Mouse (Mus musculus): ENCODE measurements around the gene Ccnc.
"Not testable (repeated sequence)": the region's sequence is repeated elsewhere in the genome, so short reads cannot be mapped to it uniquely, and the experiment has no call there.

Ccnc gene

GRCm38 (mm10) chr4:21726912-21727614 is 438 bp upstream of the Ccnc start:
- peak; percentile 70 for DNase-seq (ENCODE audit: low read depth, low spot score)

DNA sequence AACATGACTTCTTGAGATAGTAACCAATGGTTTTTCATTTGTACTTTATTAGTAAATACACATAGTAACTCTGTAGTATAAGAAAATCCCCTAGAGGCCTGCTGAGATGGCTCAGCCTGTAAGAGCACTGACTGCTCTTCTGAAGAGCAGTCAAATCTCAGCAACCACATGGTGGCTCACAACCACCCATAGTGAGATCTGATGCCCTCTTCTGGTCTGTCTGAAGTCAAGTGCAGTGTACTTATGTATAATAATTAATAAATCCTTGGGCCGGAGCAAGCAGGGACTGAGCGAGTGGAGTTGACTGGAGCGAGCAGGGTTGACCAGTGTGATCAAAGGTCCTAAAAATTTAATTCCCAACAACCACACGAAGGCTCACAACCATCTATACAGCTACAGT is 11.7 kb downstream of the Ccnc start:
- no peak for DNase-seq (ENCODE audit: low read depth, low spot score)

DNA sequence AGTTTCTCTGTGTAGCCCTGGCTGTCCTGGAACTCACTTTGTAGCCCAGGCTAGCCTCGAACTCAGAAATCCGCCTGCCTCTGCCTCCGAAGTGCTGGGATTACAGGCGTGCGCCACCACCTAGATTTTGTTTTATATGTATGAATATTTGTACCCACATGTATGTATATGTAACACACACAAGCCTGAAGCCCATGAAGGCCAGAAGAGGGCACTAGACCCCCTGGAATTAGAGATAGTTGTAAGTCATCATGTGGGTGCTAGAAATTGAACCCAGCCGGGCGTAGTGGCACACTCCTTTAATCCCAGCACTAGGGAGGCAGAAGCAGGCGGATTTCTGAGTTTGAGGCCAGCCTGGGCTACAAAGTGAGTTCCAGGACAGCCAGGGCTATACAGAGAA is 16.6 kb downstream of the Ccnc start:
- not testable (repeated sequence) for DNase-seq (ENCODE audit: low read depth, low spot score)

GRCm38 (mm10) chr4:21745723-21746122 is 18.2 kb downstream of the Ccnc start:
- DNase-seq (ENCODE audit: low read depth, low spot score), result no peak

DNA sequence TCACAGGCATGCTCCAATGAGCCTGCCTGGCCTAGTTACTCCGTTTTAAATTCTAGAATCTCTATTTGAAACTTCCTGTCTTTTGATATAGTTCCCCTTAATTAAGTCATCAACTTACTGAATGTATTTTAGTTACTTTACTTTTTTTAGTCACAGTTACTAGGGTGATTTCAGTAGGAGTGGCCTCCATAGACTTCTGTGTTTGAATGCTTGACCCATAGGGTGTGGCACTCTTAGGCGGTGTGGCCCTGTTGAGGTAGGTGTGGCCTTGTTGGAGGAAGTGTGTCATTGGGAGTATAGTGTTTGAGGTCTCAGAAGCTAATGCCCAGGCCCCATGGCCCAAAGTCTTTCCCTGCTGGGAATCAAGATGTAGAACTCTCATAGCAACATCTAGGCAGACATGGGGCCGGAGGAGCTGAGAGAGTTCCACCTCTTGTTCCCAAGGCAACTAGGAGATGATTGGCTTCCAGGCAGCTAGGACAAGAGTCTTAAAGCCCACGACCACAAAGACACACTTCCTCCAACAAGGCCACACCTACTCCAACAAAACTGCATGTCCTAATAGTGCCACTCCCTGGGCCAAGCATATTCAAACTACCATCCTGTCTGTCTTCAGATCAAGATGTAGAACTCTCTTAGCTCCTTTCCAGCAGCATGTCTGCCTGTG is 27.8 kb downstream of the Ccnc start:
- DNase-seq (ENCODE audit: low read depth, low spot score), result no peak

- DNase-seq (ENCODE audit: low read depth, low spot score), result no peak
Observed at GRCm38 (mm10) chr4:21758860-21759259, 31.4 kb downstream of the Ccnc start.

DNA sequence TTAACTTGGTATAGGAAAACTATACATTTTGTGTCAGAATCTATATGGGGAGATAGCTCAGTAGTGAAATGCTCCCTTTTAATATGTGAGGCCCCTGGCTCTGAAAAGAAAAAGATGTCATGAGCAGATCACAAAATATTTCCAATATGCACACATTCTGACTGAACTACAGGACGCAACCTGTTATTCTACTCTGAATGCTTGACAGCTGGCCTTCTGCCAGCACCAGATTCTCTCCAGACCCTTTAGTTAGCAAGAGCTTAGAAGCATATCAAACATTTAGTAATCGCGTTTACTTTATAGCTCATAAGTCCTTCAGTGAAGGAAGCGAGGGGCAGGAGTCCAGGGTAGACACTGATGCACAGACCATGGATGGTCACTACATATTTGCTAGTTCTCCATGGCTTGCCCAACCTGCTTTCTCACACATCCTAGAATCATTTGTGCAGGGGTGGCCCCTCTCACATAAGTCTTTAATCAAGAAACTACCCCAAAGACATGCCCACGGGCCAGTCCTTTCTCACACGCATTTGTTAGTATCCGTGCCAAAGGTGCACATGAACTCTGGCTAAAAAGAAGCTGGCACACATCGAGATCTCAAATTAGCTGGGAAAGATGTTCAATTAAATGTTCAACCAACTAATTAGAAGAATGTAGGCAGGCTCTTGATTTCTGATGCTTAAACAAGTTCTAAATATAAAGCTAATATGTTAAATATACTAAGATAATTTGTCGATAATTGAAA is 34.1 kb downstream of the Ccnc start:
- no peak for DNase-seq (ENCODE audit: low read depth, low spot score)

GRCm38 (mm10) chr4:21763827-21764226 is 36.3 kb downstream of the Ccnc start:
- DNase-seq (ENCODE audit: low read depth, low spot score), result no peak

- no peak for DNase-seq (ENCODE audit: low read depth, low spot score)
Observed at GRCm38 (mm10) chr4:21766171-21766862, 38.8 kb downstream of the Ccnc start.

- peak; percentile 58 for DNase-seq (ENCODE audit: low read depth, low spot score)
Observed at GRCm38 (mm10) chr4:21766863-21767304, 39.4 kb downstream of the Ccnc start, which contains the start of the genes Usp45 and Tstd3. Usp45 (plus strand) TSS chr4:21767156. Tstd3 (minus strand) TSS chr4:21767212.

DNA sequence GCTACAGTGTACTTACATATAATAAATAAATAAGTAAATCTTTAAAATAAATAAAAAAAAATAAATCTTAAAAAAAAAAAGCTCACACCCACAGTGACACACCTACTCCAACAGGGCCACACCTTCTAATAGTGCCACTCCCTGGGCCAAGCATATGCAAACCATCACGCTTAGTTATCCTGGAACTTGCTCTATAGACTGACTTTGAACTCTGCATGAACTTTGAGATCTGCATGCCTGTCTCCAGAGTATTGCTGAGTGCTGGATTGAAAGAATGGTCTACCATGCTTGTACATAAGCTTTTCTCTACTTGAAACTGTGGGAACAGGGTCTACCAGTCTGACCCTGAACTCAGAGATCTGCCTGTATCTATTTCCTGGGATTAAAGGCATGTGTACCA is 43.6 kb downstream of the Ccnc start:
- DNase-seq (ENCODE audit: low read depth, low spot score), result no peak

GRCm38 (mm10) chr4:21772306-21772705 is 44.8 kb downstream of the Ccnc start:
- no peak for DNase-seq (ENCODE audit: low read depth, low spot score)

DNA sequence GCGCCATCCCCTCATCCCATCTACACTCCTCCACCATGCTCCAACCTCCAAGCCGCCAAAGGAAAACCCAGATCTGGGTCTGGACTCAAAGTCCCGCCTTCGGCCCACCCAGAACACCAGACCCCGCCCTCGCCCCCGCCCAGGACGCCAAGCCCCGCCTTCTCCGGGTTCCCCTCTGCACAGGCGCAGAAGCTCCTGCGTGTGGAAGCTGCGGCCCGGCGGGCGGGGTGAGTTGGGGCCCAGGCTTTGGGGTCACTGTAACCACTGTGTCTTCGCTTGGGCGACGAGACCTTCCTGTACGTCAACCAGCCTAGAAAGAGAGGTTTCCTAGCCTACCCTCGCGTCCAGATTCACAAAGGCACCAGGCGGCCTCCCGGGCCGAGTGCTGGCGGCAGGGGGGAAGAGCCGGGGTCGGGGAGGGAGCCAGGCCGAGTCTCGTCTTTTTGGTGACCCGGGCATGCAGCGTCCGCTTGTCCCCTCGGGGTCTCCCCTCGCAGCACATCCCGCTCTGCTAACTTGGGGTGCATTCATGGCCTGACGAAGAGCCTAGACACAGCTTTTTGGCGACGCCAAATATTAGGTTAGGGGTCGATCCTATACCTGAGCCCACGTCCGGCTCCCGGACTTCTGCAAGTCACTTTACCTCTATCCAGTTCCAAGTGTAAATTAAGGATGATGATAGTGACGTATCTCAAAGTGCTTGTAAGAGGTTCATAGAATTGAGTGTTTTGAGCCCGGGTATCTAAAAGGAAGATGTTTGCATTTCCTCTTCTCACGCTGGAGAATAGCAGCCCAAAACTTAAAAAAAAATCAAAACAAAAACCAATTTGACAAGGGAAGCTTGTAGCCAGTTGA is 48.8 kb downstream of the Ccnc start:
- peak; percentile 89 for DNase-seq (ENCODE audit: low read depth, low spot score)

DNA sequence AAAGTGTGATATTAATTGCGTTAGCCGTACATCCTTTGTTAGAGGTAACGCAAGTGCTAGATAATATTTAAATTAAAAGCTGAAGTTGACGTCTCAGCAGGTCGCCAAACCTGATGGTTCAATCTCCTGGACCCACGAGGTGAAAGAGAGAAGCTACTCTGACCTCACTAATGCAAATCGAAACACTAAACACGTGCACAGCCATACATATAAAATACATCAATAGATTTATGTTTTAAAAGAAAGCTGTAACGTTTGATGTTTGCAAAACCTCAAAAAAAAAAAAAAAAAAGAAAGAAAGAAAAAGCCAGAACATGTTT is 49.4 kb downstream of the Ccnc start:
- no peak for DNase-seq (ENCODE audit: low read depth, low spot score)

DNA sequence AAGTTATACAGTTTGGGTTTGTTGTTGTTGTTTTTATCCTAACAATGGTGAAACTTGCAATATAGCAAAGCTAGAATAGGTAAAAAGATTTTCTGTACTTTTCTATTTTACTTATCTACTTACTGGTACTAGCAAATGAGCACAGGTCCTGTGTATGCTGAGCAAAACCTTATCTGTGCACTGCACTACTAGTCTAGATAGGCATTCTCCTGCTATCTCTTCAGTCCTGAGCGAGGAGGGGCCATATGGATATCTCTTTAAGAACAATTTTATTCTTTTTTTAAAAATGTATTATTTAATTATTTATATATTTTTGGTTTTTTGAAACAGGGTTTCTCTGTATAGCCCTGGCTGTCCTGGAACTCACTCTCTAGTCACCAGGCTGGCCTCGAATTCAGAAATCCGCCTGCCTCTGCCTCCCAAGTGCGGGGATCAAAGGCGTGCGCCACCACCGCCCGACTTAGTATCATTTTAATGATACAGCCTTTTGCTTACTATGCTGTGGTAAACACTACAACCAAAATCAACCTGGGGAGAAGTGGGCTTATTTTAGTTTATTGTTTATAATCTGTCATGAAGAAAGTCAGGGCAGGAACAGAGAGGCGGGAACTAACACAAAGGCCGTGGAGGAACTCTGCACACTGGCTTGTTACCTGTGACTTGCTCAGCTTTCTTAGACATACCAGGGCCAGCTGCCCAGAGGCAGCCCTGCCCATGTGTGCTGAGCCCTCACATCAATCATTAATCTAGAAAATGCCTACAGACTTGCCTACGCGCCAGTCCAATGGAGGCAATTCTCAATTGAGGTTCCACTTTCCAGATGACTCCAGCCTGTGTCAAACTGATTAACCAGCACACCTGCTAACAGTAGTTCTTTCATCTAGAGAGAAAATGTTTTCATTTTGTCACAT is 53.6 kb downstream of the Ccnc start:
- DNase-seq (ENCODE audit: low read depth, low spot score), result no peak

DNA sequence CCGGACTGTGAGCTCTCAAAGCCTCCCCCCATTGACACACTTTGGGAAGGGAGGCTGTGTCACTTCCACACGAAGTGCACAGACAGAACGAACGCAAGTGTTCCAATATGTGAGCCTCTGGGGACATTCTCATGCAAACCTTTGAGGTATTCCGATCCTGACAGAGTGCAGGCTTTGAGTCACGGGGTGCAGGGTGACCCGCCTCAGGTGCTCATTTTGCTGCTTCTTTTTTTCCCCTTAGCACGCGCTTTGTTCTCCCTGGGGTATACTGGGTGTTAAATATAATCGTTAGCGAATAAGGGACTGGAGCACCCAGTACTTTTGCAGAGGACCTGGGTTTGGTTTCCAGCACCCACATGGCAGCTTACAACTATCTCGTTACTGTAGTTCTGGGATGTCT is 58.8 kb downstream of the Ccnc start:
- DNase-seq (ENCODE audit: low read depth, low spot score), result no peak

- DNase-seq (ENCODE audit: low read depth, low spot score), result no peak
Observed at GRCm38 (mm10) chr4:21788903-21789302, 61.4 kb downstream of the Ccnc start.

DNA sequence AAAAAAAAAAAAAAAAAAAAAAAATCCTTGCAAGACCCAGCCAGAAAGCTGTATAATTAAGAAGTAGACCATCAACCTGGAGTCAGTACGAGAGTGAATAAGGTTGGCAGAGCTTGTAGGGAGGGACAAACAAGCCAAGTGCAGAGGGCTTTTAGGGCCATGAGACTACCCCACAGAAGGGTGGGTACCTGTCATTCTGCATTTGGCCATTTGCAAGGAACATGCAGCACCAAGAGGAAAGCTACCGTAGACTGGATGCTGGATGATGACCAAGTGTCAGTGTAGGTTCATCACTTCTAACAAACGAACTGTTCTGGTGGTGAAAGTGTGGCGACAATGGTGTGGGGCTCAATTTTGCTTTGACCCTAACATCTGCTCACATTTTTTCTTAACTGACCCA is 62.3 kb downstream of the Ccnc start:
- no peak for DNase-seq (ENCODE audit: low read depth, low spot score)

GRCm38 (mm10) chr4:21793631-21794030 is 66.1 kb downstream of the Ccnc start:
- DNase-seq (ENCODE audit: low read depth, low spot score), result peak; percentile 8

GRCm38 (mm10) chr4:21801013-21801412 is 73.5 kb downstream of the Ccnc start:
- DNase-seq (ENCODE audit: low read depth, low spot score), result no peak
